Mouse (Mus musculus): ENCODE results near the gene Ube2o.

DNA sequence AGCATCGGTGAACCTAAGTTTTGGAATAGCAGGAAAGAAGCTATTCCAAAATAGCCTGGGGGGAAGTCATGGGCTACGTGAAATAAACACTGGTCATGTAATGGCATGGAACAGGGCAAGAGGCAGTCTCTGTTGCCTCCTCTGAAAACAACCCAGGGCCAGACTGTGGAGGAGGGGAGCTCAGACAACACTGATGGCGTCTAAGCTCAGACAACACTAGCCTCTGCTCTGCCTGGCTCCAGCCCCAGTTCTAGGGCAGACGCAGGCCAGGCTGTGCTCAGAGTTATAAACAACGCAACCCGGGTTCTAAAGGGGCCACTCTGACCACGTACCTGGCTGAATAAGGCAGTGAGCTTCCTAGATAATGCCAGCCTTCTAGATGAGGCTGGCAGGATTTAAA, 30.5 kb downstream of the Ube2o start:
- TF ChIP-seq CTCF (IDR thresholded peaks at IDR 0.05; ENCODE audit: low read depth) (no peak), EP300 (IDR thresholded peaks at IDR 0.05; ENCODE audit: low read depth) (no peak)
